Mouse (Mus musculus) stomach, postnatal 0 days (tissue): ENCODE measurements around the gene Fam173b. TPM values are rescaled to one million over a fixed set of nuclear protein-coding genes. Genes with fewer than 3 reads are reported as not detected.

Source experiments
- ATAC-seq: fragments of 200-750 bp; cut with Nextera tagmentation; 2 replicates; pipeline ENCODE4 v1.8.0; 2017; ENCODE audit not compliant: low FRiP score, low TSS enrichment
- DNase-seq: peaks from one replicate; pipeline ENCODE4 v3.0.0-alpha.2; 2016; ENCODE audit warnings: low spot score
- H3K27ac ChIP-seq: fragments of 300-500 bp; sonication (generic); replicated peaks from 2 replicates; pipeline ENCODE4 v1.5.1; 2014; ENCODE audit warnings: mild to moderate bottlenecking, control low read depth
- H3K27me3 ChIP-seq: fragments of 300-500 bp; sonication (generic); 2 replicates; pipeline ENCODE4 v1.6.1; 2014; ENCODE audit warnings: low read length; ENCODE audit not compliant: control insufficient read depth, insufficient read depth
- H3K36me3 ChIP-seq: fragments of 300-500 bp; sonication (generic); 2 replicates; pipeline ENCODE4 v1.6.1; 2014; ENCODE audit warnings: low read length, mixed read lengths; ENCODE audit not compliant: control insufficient read depth, insufficient read depth
- H3K4me1 ChIP-seq: fragments of 300-500 bp; sonication (generic); replicated peaks from 2 replicates; pipeline ENCODE4 v1.6.1; 2014; ENCODE audit warnings: antibody characterized with exemption; ENCODE audit not compliant: control insufficient read depth, insufficient read depth
- H3K4me2 ChIP-seq: fragments of 300-500 bp; sonication (generic); replicated peaks from 2 replicates; pipeline ENCODE4 v1.6.1; 2014; ENCODE audit warnings: low read depth, mild to moderate bottlenecking, control low read depth, moderate library complexity
- H3K4me3 ChIP-seq: fragments of 300-500 bp; sonication (generic); 2 replicates; pipeline ENCODE4 v1.5.1; 2014; ENCODE audit warnings: low read depth, low read length, control low read depth
- H3K9ac ChIP-seq: fragments of 300-500 bp; sonication (generic); 2 replicates; pipeline ENCODE4 v1.6.1; 2014; ENCODE audit warnings: mild to moderate bottlenecking, low read length, control low read depth, mixed read lengths
- H3K9me3 ChIP-seq: fragments of 300-500 bp; sonication (generic); 2 replicates; pipeline ENCODE4 v1.6.1; 2016; ENCODE audit warnings: low read length; ENCODE audit not compliant: control insufficient read depth
- CTCF ChIP-seq: IDR thresholded peaks from 2 replicates; pipeline ENCODE4 v1.5.1; 2016; ENCODE audit warnings: antibody characterized with exemption, low read depth, mild to moderate bottlenecking, moderate library complexity
- EP300 ChIP-seq: optimal IDR thresholded peaks from 2 replicates; pipeline ENCODE3; 2016; ENCODE audit warnings: antibody characterized with exemption
- WGBS: fragments of 180-500 bp; shearing (Covaris S2); extraction: QIAGEN DNeasy Blood & Tissue Kit; methylation state at CpG from one replicate; pipeline ENCODE4 v1.1.7; 2014; 5-methylcytosine and 5-hydroxymethylcytosine counted together
- polyA plus RNA-seq: library from polyadenylated mRNA; unstranded; fragments of >200 nt; fragmentation: Nextera tagmentation; extraction: Ambion mirVana; gene quantifications from 2 replicates; pipeline ENCODE4 v1.2.1, GENCODE M21; 2015

The Fam173b gene
- polyA plus RNA-seq, 1 experiment from 2014 or later: 10.4 TPM

DNA sequence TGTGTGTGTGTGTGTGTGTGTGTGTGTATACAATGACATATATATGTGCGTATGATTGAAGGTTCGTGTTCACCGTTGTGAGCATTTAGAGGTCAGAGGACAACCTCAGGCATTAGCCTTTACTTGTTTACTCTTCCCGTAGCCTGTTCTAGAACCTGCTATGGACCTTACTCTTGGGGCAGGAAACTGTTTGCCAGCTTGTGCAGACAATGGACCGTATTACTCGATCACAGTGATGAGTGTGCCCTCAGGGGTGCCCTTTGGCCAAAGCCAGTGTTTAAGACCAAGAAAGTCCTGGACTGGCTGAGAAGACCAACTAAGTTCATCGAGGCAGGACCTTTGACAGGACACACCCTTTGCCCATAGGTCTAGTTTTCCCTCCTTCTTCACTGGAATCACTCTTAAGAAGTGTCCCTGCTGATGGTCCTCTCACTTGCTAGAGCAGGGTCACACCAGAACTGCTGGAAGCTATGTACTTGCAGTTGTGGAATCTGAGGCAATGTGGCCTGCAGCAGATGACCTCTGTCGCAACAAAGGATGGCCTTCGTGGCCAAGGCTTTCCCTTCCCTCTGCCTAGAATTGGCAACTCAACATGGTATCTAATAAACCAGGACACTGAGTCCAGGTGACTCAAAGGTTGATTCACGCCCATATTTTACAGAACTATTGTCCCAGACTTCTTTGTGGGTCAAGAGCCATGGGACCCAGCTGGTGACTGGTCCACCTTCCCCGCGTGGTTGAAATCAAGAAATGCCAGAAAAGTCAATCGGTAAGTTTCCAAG, 18.2 kb upstream of the Fam173b start:
- Histone ChIP-seq H3K9me3 (no peaks in the 10 kb centered on the region), H3K27ac (no peak overlapping the region), H3K27me3 (no peaks in the 10 kb centered on the region), H3K9ac (no peak overlapping the region), H3K36me3 (no peaks in the 10 kb centered on the region), H3K4me2 (no peak overlapping the region), H3K4me3 (no peak overlapping the region), H3K4me1 (no peaks in the 10 kb centered on the region)
- ATAC-seq (0 out of 2 replicates have a peak, but pooled peaks have one; percentile 8), DNase-seq (no peak)
- no peak for TF ChIP-seq CTCF
- TF ChIP-seq EP300: no peak
- WGBS: 78% methylated on average over 13 of the region's 13 CpGs

DNA sequence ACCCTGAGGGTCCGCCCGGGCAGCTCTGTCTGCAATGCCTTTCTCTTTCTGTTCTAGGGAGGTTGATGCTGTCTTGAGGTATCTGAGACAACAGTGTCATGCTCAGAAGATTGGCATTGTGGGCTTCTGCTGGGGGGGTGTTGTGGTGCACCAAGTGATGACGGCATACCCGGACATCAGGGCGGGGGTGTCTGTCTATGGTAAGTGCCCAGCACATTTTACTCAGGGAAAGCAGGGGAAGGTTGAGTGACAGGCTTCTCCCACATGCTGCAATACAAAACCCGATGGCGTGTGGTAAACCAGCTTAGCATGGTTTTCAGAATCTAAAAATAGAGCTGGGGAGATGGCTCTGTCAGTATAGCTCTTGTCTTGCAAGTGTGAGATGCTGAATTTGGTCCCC, 16.4 kb upstream of the Fam173b start:
- Histone ChIP-seq H3K9ac (no peak overlapping the region), H3K36me3 (peaks cover 3% of the 10 kb centered on the region; the same call in 1 of the 2 replicates), H3K27me3 (no peaks in the 10 kb centered on the region), H3K4me1 (no peaks in the 10 kb centered on the region), H3K4me2 (no peak overlapping the region), H3K4me3 (no peak overlapping the region), H3K9me3 (no peaks in the 10 kb centered on the region), H3K27ac (no peak overlapping the region)
- 83% methylated on average over 7 of the region's 7 CpGs for WGBS
- no peak for TF ChIP-seq EP300
- TF ChIP-seq CTCF: no peak
- ATAC-seq: no peak
- DNase-seq: no peak

DNA sequence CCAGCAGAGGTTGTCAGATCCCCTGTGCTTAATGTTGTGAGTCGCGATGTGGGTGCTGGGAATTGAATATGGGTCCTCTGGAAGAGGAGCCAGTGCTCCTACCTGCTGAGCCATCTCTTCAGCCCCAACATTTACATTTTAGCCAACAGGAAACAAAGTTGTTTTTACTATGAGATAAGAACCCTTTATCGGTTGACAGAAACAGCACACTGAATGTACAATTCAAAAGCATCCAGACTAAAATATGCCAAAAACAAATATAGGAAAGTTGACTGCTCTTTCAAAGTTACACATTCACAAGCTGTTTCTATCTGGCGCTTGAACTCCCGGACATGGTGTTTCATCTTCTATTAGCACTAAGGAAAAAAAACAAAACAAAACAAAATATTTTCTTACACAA, 15.6 kb upstream of the Fam173b start:
- Histone ChIP-seq H3K9me3 (no peaks in the 10 kb centered on the region), H3K36me3 (peaks cover 9% of the 10 kb centered on the region; the same call in 1 of the 2 replicates), H3K27me3 (no peaks in the 10 kb centered on the region), H3K27ac (no peak overlapping the region), H3K9ac (no peak overlapping the region), H3K4me3 (no peak overlapping the region), H3K4me1 (no peaks in the 10 kb centered on the region), H3K4me2 (no peak overlapping the region)
- TF ChIP-seq CTCF (no peak), EP300 (no peak)
- DNase-seq (no peak), ATAC-seq (no peak)
- WGBS: 72% methylated on average over 5 of the region's 5 CpGs

DNA sequence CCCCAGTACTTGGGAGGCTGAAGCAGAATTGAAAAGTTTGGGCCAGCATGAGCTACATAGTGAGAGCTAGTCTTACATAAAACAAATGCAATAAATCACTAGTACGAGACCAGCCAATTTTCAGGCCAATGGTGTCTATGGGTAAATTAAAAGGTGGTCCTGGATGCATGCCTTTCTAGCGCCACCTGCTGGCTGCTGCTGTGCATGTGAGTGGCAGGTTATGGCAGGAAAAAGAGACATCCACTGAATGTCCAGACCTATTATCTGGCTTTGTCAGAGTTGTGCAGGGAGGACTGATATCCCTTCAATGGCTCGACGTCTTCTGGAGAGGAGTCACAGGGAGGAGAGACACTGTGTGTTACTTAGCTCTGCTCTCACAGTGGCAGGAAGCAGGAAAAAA, 15.1 kb upstream of the Fam173b start:
- no peaks in the 10 kb centered on the region for H3K4me1 ChIP-seq
- peak; percentile 89 for DNase-seq
- peak; percentile 58 for ATAC-seq
- no peaks in the 10 kb centered on the region for H3K9me3 ChIP-seq
- TF ChIP-seq EP300 (no peak), CTCF (peak; percentile 99)
- no peak overlapping the region for H3K4me3 ChIP-seq
- no peaks in the 10 kb centered on the region for H3K27me3 ChIP-seq
- H3K27ac ChIP-seq: no peak overlapping the region
- no peak overlapping the region for H3K9ac ChIP-seq
- WGBS: 5% methylated on average over 4 of the region's 4 CpGs
- peaks cover 12% of the 10 kb centered on the region; the same call in 1 of the 2 replicates for H3K36me3 ChIP-seq
- no peak overlapping the region for H3K4me2 ChIP-seq

DNA sequence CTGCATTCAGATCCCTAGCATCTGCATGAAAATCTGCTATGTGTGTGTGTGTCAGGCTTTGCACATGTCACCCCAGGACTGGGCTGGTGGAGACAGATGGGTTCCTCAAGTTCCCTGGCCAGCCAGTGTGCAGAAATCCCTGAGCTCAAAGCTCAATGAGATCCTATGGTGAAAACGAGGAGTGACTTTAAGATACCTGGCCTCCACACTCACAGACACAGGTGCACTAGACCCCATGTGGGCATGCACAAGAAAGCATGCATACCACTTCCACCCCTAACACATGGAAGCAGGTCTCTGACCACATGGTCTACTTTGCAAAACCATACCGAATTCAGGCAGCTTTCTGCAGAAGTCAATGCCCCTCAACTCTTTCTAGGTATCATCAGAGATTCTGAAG, 13.9 kb upstream of the Fam173b start:
- Histone ChIP-seq H3K36me3 (peaks cover 23% of the 10 kb centered on the region), H3K4me2 (no peak overlapping the region), H3K4me3 (no peak overlapping the region), H3K9me3 (no peaks in the 10 kb centered on the region), H3K9ac (no peak overlapping the region), H3K27me3 (no peaks in the 10 kb centered on the region), H3K4me1 (no peaks in the 10 kb centered on the region), H3K27ac (no peak overlapping the region)
- DNase-seq (no peak), ATAC-seq (no peak)
- TF ChIP-seq CTCF (no peak), EP300 (no peak)
- WGBS: 72% methylated on average over 2 of the region's 2 CpGs

DNA sequence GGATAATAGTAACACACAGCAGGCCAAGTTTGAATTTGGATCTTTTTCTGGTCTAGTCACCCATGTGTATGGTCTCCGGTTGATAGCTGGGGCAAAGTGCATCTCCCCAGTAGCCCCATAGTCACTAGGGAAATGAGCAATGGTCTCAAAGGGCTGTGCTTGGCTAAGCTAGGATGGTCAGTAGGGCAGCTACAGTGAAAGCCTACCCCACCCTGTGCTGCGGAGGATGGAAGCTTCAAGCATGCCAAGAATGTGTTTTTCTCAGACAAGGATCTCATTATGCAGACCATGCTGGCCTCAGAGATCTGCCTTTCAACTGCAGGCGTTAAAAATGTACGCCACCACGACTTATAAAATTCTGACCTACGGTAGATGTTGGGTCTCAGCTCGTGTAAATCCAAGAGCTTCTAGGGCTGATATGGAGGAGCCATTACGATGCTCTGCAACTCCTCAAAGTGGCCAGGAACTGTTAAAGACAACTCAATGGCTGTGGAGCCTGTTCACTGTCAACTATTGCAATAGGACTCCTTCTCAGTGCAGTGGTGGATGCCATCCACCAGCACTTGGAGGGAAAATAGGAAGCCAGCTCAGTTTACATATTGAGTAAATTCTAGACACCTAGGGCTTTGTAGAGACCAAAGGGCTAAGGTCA, 12.5 kb upstream of the Fam173b start:
- DNase-seq (no peak), ATAC-seq (0 out of 2 replicates have a peak, but pooled peaks have one; percentile 31)
- WGBS: 47% methylated on average over 8 of the region's 8 CpGs
- no peak overlapping the region for H3K4me2 ChIP-seq
- H3K4me1 ChIP-seq: no peaks in the 10 kb centered on the region
- no peak overlapping the region for H3K27ac ChIP-seq
- no peak overlapping the region for H3K4me3 ChIP-seq
- TF ChIP-seq CTCF (no peak), EP300 (no peak)
- H3K36me3 ChIP-seq: peaks cover 35% of the 10 kb centered on the region
- H3K9ac ChIP-seq: no peak overlapping the region
- H3K9me3 ChIP-seq: no peaks in the 10 kb centered on the region
- H3K27me3 ChIP-seq: no peaks in the 10 kb centered on the region
